Mouse (Mus musculus): Measurements from ENCODE around the gene Nrde2.

Gene Nrde2

DNA sequence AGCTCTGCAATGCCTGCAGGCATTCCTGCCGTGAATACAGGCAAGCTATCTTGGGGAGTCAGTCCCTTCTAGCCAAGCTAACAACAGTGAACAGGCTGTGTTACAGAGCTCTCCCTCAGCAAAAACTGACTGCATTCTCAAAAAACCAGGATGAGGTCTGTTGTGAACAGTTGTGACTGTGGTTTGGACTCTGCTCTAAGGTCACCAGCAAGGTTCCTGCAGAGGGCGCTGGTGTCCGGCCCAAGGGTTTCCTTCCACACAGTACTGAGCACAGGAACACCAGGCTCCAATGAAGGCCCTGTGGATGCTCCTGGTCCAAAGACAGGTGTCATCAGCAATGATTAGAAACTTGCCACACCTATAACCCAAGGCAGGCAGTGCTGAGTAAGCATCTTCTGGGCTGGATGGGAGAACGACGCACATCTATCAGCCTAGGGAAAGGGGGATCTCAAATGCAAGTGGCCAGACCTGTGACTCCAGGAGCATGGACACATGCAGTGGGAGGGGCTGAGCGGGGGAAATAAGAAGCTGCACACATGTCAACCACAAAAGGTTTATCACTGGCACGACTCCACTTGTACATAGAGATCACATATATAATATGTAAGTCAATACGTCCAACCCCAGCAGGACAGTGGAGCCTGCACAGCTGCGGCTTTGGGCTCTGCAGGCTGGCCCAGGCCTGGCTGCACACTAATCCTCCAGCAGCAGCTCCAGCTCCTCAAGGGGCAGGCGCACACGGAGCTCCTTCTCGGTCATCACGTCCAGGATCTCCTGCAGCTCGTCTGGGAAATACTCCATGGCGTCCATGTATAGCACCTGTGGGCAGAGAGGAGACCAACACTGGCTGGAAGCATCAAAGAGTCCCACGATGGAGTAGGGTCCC, 34.3 kb downstream of the Nrde2 start:
- no peak for DNase-seq (ENCODE audit: low spot score in 2 of 2)

DNA sequence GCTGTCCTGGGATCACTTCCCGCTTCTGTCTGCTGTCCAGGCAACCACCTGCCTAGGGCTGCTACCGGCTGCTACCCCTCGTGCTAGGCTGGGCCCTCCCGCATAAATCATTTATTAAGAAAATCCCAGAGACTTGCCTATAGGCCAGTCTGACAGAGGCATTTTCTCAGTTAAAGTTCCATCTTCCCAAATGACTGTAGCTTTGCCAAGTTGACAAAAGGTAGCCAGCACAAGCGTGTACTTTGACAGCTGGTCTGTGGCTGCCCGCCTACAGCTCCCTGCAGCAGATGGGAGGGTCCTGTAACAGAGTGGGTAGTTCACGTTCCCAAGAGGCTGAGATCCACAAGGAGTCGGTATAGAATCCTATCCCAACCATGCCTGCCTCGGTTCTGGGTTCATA, 36.0 kb downstream of the Nrde2 start:
- no peak for DNase-seq (ENCODE audit: low spot score in 2 of 2)

DNA sequence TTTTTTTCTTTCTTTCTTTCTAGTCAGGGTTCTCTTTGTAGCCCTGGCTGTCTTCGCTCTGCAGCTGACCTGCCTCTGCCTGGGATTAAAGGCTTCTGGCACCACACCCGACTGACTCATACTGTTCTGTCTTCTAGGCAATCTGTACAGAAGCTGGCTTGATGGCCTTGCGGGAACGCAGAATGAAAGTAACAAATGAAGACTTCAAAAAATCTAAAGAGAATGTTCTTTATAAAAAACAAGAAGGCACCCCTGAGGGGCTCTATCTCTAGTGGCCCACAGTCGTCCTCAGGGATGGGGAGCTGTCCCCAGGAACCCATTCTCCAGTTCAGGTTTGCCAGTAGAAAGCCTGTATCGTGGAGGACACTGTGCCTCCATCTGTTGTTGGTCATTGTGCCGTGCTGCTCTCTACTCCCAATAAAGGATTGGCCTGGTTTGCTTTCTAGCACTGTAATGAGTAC, 36.5 kb downstream of the Nrde2 start:
- DNase-seq (ENCODE audit: low spot score in 2 of 2) = no peak

DNA sequence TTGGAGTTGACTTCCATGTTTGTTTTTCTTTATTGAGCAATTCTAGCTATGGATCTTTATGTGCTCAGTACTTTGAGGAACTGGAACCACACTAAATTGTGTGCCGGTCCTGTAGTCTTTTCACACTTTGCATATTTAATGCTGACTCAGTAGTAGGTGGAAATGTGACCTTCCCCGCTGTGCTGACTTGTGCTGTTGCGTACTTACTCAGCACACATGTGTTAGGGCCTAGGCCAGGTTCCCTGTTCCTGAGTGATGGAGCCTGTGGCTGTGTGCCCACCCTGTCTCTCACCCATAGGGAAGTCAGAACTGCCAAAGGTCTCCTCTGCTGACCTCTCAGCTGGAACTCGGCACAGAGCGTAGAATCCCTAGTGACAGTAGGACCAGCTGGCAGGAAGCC, 43.5 kb downstream of the Nrde2 start:
- DNase-seq (ENCODE audit: low spot score in 2 of 2) = no peak

DNA sequence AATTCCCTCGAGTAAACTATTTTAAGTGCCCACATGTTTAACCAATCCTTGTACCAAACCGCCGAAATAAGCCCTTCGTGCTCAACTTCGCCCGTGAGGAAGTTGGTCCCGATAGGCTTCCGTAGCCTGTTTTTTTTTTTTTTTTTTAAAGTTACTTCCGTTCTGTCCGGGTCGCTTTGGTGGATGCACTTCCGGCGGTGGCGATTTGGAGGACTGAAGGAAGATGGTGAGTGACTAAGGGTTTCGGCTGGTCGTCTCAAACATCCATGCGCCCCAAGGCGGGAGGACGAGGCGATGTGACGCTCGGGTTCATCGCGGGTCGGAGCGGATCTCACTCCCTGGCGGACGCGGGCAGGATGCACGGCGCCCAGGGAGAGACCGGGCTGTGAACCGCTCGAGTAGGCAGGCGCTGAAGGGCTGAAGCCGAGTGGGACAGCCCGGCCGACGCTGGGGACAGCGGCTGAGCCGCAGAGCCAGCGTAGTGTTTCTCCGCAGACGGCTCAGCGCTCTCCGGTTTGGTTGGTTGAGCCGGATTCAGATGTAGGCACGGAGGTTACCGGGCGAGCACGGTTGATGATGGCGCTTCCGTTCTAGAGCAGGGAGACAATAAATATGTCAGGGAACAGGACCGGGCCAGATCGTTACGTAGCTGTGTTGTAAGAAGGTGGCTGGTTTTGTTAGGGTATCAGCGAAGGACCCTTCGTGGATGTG, 49.3 kb downstream of the Nrde2 start, which contains the start of gene Psmc1:
Gene Psmc1 (plus strand): TSS at position 169 of the 711 bp plus-strand sequence.
- DNase-seq (ENCODE audit: low spot score in 2 of 2) = peak; percentile 81 to 89

DNA sequence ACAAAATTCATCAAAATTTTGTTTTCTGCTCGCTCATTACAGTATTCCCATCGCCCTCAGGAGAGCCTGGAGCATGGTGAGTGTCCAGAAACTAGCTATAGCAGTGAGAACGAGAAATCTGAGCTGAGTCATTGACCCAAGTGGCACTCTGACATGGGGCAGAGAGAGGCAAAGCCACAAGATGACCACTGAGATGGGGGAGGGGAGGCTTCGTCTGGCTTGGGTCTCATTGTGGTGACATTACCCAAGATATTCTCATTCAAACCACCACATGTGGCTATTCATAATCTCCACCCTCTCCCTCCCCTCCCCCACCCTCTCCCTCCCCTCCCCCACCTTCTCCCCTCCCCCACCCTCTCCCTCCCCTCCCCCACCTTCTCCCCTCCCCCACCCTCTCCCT, 52.0 kb downstream of the Nrde2 start:
- DNase-seq (ENCODE audit: low spot score in 2 of 2) = no peak

DNA sequence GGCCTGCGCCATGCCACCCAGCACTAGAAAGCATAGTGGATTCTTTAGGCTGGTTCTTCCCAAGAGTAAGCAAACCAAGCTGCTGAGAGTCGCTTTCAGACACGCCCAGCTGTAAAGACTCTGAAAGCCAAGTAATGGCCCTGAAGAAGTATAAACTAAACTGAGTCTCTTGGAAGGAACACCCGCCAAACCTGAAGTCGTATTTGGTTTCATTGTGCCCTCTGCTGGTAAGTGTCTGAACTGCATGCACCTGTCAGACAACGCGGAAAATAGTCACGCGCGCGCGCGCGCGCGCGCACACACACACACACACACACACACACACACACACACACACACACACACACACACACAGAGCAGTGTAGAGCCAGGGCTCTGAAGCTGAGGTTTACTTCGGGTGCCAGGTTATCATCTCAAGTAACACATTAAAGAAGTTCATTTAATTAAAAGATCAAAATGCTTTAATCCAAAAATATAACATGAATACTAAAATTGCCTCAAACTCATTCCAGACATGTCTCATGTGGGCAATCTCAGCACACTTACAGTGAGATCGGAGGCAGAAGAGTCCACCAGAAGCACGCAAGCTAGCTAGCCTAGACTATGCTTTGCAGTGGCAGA, 53.1 kb downstream of the Nrde2 start:
- peak; percentile 75 to 89 for DNase-seq (ENCODE audit: low spot score in 2 of 2)

DNA sequence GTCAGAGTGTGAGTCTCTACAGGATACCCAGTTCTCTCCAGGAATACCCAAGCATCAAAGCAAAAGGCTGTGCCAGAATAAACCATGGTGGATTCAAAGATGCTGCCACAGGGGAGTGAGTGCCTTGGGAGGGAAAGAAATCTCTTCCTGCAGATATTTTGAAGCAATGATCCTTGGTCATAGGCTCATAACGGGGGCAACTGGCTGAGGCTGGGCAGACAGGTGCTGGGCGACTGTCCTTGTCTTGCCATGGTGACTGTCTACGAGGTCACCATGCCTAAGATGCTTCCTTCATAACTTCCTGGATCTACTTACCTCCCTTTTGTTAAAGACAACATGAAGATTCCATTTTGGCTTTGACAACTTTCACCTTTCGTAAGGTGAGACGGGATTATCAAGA, 54.9 kb downstream of the Nrde2 start:
- DNase-seq (ENCODE audit: low spot score in 2 of 2) = no peak

DNA sequence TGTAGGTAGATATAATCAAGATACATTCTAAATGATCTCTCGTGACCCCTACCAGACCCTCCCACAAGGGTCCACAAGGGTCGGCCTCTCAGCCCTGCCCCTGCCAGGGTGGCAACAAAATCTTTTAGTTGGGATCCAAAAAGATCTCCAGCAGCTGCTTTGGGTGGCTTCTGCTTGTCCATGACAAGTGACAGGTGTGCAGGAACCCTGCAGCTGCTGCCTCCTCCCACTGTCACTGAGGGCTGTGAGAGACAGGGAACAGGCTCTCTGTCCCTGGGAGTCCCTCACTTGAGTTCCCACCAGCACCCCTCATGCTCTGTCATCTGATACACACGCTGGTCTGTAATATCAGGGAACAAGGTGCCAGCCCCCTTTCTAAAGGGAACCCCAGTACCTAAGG, 57.8 kb downstream of the Nrde2 start:
- DNase-seq (ENCODE audit: low spot score in 2 of 2) = no peak

DNA sequence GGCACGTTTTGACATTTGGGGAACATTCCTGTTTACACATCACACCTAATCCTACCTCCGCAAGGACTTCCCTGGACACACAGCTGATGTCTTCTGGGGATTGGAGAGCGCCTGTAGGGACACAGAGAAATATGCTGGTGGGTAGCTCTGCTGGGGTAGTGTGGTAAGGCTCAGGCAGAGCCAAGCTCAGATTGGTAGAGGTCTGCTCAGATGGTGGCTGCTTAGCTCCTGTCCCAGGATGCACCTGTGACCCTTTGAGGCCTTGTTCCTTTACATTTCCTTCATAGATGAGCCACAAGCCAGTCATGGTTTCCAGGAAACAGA, 58.8 kb downstream of the Nrde2 start:
- no peak for DNase-seq (ENCODE audit: low spot score in 2 of 2)

DNA sequence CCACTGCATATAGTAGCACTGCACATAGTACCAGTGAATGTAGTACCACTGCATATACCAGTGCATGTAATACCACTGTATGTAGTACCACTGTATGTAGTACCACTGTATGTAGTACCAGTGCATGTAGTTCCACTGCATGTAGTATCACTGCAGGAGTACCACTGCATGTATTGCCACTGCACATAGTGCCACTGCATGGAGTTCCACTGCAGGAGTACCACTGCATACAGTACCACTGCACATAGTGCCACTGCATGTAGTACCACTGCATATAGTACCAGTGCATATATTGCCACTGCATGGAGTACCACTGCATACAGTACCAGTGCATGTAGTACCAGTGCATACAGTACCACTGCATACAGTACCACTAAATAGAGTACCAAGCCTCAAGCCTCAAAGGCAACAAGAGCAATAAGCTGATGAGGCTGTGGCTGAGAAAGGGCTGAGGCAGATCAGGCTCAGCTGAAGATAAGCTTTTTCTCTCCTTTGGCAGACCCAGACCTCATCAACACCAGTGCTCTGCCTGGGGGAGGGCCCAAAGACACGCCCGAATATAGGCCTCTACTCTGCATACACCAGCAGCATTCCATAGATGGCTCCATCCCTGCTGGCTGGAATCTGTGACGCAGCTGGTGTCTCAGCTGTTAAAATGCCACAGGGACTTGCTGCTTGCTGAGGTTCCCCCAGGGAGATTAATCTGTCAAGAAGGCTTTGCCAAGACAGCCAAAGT, 59.3 kb downstream of the Nrde2 start:
- DNase-seq (ENCODE audit: low spot score in 2 of 2) = no peak

DNA sequence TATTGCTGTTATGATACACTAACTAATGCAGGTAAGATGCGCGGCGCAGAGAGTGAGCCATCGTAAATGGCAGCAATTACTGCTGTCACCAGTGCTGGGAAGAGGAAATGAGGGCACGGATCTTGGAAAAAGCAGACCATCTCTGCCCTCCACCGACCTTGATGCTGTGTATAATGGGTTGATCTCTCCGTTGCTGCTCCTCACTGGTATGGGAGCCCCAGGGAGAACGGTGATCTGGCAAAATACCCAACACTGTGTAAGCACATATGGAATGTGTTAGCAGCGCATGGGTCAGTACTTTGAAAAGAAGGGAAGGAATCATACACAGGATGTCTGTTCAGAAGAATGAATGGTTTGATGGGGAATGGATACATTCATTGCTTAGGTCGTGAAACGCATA, 66.4 kb downstream of the Nrde2 start:
- DNase-seq (ENCODE audit: low spot score in 2 of 2) = no peak

DNA sequence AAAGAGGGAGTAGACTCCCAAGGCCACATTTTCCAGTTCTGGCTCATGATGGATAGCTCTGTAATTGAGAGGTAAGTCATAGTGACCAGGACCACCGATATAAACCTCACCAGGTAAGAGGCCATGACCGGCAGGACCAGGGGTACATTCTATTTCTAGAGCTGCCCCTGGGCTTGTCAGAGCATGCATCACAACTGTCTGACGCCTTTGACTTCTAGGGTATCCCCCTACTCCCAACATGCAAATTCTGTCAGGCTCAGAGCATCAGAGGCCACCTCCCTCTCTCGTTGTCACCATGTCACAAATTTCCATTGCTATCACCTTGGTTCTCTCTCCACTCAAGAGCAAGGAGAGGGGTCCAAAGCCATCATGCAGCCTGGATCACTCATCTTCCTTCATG, 68.7 kb downstream of the Nrde2 start:
- DNase-seq (ENCODE audit: low spot score in 2 of 2) = no peak

DNA sequence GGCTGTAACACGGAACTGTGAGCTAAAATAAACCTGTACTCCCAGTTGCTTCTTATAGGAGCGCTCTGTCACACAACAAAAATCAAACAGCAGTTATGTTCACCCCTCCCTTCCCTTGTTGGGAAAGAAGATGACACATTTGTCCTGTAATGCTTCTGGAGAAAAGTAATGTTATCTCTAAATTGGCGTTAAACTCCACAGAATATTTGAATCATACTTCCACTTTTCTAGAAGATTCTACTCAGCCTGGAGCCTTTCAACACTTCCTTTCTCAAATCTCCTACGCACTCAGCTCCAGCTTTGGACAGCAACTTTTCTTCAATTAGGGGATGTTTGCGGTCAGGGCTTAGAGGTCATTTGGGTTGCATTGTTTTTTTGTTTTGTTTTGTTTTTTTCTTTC, 70.2 kb downstream of the Nrde2 start:
- DNase-seq (ENCODE audit: low spot score in 2 of 2) = no peak

DNA sequence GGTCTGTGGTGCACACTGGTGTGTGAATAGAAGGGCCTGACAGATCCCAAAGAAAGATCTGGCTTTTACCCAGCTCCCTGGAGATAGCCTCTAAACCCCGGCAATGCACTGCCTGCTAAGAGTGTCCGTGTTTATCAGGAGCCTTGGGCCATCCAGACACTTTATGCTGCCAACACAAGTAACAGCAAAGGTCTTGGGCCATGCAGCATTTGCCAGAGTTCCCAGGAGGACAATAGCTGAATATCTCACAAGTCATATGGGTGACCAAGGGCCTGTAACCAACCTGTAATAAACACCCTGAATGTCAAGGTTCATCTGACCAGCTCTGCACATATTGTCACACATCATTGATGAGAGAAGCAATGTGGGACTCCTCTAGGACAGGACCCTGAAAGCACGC, 71.4 kb downstream of the Nrde2 start:
- DNase-seq (ENCODE audit: low spot score in 2 of 2) = no peak

DNA sequence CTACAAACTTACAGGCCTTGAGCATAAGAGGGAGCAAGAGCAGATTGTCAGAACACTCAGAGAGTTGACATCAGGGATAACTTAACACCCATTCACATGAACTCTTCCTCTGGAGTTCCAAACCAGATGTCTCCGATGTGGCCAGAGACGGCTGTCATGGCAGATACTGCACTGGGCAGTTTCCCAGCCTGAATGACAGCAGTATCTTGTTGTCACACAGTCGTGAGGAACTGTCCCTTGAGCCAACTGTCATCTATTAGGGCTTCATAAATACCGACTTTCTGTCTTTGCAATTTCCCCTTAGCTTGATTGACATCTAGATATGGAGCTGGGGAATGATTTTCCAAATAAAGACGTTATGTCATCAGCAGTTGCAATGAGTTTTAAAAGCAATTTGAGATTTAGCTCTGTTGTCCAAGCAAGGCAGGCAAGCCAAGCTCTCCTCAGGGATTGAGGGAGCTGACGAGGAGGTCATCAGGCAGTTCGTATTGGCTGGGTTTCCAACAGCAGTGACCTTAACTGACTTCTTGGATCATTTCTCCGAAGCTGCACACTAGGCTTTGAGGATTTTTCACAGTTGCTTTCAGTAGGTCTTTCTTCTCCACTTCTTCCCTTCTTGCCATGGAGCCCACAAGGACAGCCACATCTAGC, 79.7 kb downstream of the Nrde2 start:
- DNase-seq (ENCODE audit: low spot score in 2 of 2) = no peak

DNA sequence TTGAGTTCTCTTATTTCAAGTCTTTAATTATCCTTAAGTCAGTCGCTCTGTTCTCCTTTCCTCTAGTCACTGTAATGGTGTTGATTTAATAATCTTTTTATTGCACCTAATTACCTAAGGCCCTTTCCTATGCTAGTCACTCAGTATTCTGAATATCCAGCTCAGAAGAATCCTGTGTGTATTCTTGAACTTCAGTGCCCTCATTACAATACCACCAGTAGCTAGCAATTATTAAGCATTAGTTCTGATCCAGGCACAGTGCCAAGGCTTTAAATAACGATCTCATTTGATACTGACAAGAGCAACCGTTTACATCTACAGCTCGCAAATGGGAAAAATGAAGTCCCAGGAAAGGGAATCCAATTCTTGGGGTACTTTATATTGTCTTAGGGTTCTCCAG, 83.7 kb downstream of the Nrde2 start:
- no peak for DNase-seq (ENCODE audit: low spot score in 2 of 2)

Data from spleen, postnatal 4 days (tissue).